Mouse (Mus musculus): ENCODE measurements at regions not wholly inside any gene's neighbourhood (a gene's known extent, or its start where the extent isn't known, plus 50 kb on each side); places are given as distances from the start of the nearest gene placed in this dataset.

- no peak for DNase-seq (ENCODE audit: low spot score)
Measured at GRCm38 (mm10) chr3:9884691-9885354, 203.1 kb upstream of the Gm9833 start.

- peak; percentile 68 for DNase-seq (ENCODE audit: low spot score)
Measured at GRCm38 (mm10) chr3:9885565-9885964, 202.3 kb upstream of the Gm9833 start.

DNA sequence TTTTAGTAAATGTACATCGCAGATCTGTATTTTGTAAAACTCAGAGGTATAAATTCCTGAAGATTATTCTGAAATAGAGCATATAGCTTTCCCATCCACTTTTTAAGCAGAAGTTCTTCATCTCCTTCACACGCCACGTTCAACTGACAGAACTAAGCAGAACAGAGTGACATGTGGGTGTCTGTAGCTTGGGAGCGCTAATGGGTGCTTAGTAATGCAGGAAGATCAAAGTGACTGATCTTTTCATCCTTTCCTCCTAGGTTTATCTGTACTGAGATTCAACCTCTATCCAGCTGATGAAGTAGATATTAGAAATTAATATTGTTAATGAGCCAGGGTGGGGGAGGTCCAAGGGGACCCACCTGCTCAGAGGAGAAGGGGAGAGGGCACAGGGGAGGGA lies 201.8 kb upstream of the Gm9833 start:
- no peak for DNase-seq (ENCODE audit: low spot score)

- no peak for DNase-seq (ENCODE audit: low spot score)
Measured at GRCm38 (mm10) chr3:9886765-9887626, 200.9 kb upstream of the Gm9833 start.

DNA sequence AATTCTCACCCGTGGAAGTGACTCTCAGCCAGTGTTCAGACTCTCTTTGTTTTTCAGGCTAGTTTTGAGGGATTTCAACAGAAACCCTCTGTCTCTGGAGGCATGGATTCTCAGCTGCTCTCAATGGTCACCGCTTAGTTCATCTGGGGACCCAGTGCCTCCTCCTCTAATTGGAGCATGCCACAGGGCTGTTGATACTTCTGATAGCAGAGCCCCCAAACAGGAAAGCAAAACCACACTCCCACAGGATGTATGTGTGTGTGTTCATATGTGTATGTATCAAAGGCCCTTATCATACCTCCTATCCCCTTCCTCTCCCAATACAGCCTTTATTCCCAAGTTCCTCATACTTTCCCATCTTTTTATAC lies 200.3 kb upstream of the Gm9833 start:
- no peak for DNase-seq (ENCODE audit: low spot score)

- no peak for DNase-seq (ENCODE audit: low spot score)
Measured at GRCm38 (mm10) chr3:9888051-9888450, 199.9 kb upstream of the Gm9833 start.

- DNase-seq (ENCODE audit: low spot score): no peak
Measured at GRCm38 (mm10) chr3:9892884-9893494, 194.9 kb upstream of the Gm9833 start.

GRCm38 (mm10) chr3:9895396-9896135 lies 192.3 kb upstream of the Gm9833 start:
- DNase-seq (ENCODE audit: low spot score): no peak

- DNase-seq (ENCODE audit: low spot score): no peak
Measured at GRCm38 (mm10) chr3:9896303-9896702, 191.6 kb upstream of the Gm9833 start.

GRCm38 (mm10) chr3:9901663-9902062 lies 186.2 kb upstream of the Gm9833 start:
- DNase-seq (ENCODE audit: low spot score): no peak

DNA sequence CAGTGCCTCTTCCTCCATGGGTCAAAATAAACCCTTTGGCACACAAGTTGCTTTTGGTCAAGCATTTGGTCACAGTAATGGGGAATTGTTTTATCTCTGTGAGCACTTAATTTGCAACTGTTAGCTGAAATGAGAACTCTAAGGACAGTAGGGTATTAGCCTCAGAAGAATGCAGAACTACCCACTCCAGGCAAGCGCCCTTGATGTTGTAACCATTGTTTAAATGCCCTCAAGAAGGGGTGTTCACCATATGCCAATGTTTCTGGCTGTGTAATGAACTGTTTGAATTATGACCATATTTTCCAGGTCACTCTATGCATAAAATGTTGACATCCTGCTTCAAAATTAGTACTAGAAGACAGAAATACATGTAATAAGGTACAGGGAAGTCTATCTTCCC lies 174.6 kb upstream of the Gm9833 start:
- DNase-seq (ENCODE audit: low spot score): no peak

GRCm38 (mm10) chr3:9916538-9917106 lies 171.3 kb upstream of the Gm9833 start:
- no peak for DNase-seq (ENCODE audit: low spot score)

- DNase-seq (ENCODE audit: low spot score): no peak
Measured at GRCm38 (mm10) chr3:9920331-9920730, 167.6 kb upstream of the Gm9833 start.

- no peak for DNase-seq (ENCODE audit: low spot score)
Measured at GRCm38 (mm10) chr3:9921730-9922129, 166.2 kb upstream of the Gm9833 start.

DNA sequence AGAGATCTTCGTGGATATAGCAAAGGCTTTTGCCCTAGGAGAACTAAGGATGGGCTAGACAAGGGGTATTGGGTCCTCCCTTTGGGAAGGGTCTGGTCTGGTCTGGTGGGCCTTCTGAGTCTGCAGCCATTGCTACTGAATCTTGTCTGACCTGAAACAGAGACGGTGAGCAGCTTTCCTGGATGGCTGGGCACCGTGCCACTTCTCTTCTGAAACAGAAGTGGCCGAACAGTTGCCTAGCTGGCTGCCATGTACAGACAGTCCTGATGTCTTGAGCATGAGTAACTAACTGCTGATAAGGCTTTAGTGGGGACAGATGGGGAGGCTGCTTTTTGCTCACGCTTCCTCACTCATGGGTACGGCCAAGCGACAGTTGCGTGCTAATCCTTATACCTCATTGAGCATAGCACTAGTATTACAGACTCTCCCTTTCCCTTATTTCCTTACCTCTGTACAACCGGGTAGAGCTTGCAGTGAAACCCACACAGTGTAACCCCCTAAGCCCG lies 165.3 kb upstream of the Gm9833 start:
- no peak for DNase-seq (ENCODE audit: low spot score)

GRCm38 (mm10) chr3:9924630-9925029 lies 163.3 kb upstream of the Gm9833 start:
- DNase-seq (ENCODE audit: low spot score): no peak

- DNase-seq (ENCODE audit: low spot score): no peak
Measured at GRCm38 (mm10) chr3:9936853-9937441, 151.0 kb upstream of the Gm9833 start.

DNA sequence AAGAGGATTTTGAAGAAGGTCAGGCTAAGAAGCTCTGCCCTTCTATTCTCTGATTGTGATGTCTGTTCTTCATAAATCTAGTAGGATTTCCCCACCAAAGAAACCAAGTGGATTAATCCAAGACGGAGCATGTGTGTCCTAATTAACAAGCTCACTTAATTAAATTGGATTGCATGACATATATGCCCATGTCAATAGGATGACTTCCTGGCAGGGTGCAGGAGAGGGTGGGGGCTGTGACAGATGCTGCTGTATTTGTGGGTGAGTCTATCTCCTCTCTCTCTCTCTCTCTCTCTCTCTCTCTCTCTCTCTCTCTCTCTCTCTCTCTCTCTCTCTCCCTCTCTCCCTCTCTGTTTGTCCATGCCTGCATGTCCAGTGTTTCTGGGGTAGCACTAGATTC lies 149.3 kb upstream of the Gm9833 start:
- DNase-seq (ENCODE audit: low spot score): no peak

GRCm38 (mm10) chr3:9942631-9943030 lies 145.3 kb upstream of the Gm9833 start:
- no peak for DNase-seq (ENCODE audit: low spot score)

DNA sequence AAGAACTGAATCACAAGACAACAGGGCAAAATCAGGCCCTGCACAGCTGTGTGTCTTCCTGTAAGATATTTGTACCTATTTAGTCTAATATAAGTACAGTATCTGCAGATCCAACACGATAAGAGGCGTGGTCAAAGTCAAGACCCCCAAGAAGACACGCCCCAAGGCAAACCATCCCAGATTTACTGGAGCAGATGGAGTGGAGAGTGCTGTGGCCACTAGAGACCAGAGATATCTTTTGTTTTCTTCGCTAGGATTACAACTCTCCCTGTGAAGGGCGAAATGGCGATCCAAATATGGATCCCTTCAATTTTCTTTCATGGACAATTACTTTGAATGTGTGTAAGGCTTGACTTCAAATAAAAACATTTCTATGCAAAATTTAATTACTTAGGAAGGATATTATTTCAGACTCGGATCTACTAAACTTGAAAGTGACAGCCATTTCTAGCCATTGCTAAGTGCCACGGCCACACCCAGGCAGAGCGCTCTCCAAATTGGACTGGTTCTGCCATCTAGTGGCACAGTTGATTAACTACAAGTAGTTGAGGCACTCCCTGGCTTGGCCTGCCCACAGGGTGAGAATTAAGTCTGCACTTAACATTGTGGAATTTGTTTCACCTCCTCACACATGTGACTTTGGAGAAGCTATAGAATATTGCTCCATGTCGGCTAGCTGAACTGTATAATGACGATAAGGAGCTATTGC lies 140.4 kb upstream of the Gm9833 start:
- DNase-seq (ENCODE audit: low spot score): peak; percentile 69

DNA sequence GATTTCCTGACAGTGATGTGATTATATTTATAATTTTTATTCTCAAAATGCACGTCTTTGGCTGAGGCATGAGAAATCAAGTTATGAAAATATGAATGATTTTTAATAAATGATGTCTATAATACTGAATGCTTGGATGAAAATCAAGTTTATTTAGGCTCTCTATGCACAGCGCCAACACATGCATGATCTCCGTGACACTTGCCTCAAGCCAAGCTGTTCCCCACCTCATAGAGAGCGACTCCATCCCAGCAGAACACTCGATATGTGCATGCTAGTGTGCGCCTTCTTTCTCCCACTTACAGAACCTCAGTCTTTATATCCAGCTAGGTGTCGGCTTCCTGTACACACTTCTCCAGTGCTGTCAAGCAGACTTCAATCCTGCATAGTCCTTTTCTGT lies 139.8 kb upstream of the Gm9833 start:
- DNase-seq (ENCODE audit: low spot score): no peak

Measured in testis, postnatal 10 days (tissue).